17 mouse cellular contexts compared by ENCODE assay signal in genomic region chr14:28280376-28280775, GRCm38 (mm10).
"Had no signal": no experiment of that assay in that cellular context is flagged by ENCODE, and none has a peak within 500 bp of the region (broad histone marks: within the 10 kb centered on the region; RNA-seq: fewer than 3 reads in every experiment).

No protein-coding gene starts in this region.

- H3K9me3 ChIP-seq: midbrain, embryonic 10.5 days; midbrain, embryonic 12.5 days; neural tube, embryonic 13.5 days; neural tube, embryonic 15.5 days; stomach, embryonic 15.5 days had no signal

- ATAC-seq: midbrain, embryonic 16.5 days had no signal

- H3K27ac ChIP-seq: midbrain, embryonic 10.5 days; midbrain, embryonic 12.5 days; neural tube, embryonic 13.5 days; neural tube, embryonic 15.5 days; stomach, embryonic 15.5 days; stomach, postnatal 0 days had no signal

- H3K27me3 ChIP-seq: midbrain, embryonic 12.5 days; neural tube, embryonic 13.5 days; neural tube, embryonic 15.5 days; stomach, embryonic 15.5 days had no signal

- H3K4me1 ChIP-seq: midbrain, embryonic 10.5 days; midbrain, embryonic 12.5 days; neural tube, embryonic 13.5 days; neural tube, embryonic 15.5 days; stomach, embryonic 15.5 days had no signal

- DNase-seq: lung, adult 18-20 months; lung, embryonic 14.5 days; lung, postnatal 10 days; lung, postnatal 4 days; midbrain, embryonic 14.5 days; right cerebral cortex, postnatal 14 days; thymus, adult 18-20 months; thymus, postnatal 14 days; thymus, postnatal 36 days had no signal

- H3K9ac ChIP-seq: lung, embryonic 14.5 days; midbrain, embryonic 12.5 days; neural tube, embryonic 13.5 days; neural tube, embryonic 15.5 days; stomach, embryonic 15.5 days had no signal

- H3K4me3 ChIP-seq: midbrain, embryonic 10.5 days; midbrain, embryonic 12.5 days; myocyte; neural tube, embryonic 13.5 days; neural tube, embryonic 15.5 days; stomach, embryonic 15.5 days had no signal

- H3K36me3 ChIP-seq: midbrain, embryonic 10.5 days; midbrain, embryonic 12.5 days; neural tube, embryonic 13.5 days; neural tube, embryonic 15.5 days; stomach, embryonic 15.5 days had no signal

- H3K4me2 ChIP-seq: lung, embryonic 14.5 days; midbrain, embryonic 12.5 days; neural tube, embryonic 13.5 days; neural tube, embryonic 15.5 days; stomach, embryonic 15.5 days had no signal
